Mouse (Mus musculus) spleen, postnatal 4 days (tissue): ENCODE measurements at regions not wholly inside any gene's neighbourhood (a gene's known extent, or its start where the extent isn't known, plus 50 kb on each side); places are given as distances from the start of the nearest gene placed in this dataset.

ENCODE experiments used
- DNase-seq, 2 experiments: peaks; one replicate each; pipeline ENCODE4 v3.0.0; 2022; ENCODE audit warnings: low spot score in 2 of 2

DNA sequence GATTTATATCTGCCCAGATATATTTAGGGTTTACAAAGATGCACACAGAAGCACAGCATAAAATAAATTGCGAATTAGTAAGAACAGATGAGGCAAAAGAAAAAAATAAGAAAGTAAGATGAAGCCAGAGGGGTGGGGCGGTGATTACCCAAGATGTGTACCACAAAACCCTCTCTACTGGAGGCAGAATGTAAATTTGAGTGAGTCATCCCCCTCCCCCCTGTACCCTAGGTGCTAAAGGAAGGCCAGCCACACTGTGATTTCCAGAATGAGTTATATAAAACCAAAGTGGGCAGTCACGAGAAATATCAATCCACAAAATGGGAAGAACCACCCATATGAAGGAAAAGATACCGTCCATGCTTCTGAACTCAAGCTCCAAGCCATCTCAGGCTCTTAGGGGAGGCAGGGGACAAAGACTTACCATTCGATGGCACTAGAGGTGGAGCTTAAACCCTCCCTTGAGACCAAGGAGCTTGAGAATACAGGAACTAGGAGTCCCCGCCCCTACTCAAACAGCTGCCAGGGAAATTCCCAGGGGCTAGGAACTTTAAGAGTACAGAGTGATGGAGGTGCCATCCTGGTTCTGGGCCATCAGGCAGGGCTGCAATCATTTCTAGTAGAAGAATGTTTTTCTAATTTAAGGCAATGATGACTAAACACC is 383.8 kb downstream of the Bcor start:
- no peak for DNase-seq

DNA sequence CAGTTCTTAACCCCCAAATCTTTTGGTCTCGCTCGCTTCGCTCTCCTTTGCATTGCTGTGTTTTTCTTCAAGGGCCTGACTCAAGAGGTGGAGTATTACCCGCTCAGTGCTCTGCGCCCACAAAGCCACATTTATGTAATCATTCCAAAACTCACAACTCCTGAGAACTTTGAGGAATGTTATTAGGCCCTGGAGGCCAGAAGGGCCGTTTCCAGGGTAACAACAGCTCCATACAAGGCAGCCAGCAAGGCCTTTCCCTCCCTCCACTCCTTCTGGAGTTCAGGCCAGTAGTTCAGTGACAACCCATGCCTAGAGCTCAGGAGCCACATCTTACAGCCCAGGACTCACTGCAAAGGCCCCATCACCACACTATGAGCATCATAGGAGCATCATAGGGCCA is 365.1 kb downstream of the Bcor start:
- DNase-seq = no peak

DNA sequence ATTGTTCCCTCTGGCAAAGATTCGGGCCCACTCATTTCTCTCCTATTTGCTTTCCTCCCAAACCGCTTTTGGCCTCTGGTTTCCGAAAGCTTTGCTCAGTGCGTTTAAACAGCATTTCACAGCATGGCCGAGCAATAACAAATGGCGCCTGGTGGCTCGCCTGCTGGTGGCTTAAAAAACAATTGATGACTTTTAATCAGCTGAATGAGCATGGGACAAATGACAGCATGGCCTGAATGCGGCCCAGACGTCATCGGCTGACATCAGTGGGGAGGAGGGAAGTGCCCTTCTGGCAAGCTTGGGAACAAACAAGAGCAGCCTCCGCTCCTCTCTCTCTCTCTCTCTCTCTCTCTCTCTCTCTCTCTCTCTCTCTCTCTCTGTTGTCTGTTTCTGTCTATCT is 362.3 kb downstream of the Bcor start:
- DNase-seq = no peak

DNA sequence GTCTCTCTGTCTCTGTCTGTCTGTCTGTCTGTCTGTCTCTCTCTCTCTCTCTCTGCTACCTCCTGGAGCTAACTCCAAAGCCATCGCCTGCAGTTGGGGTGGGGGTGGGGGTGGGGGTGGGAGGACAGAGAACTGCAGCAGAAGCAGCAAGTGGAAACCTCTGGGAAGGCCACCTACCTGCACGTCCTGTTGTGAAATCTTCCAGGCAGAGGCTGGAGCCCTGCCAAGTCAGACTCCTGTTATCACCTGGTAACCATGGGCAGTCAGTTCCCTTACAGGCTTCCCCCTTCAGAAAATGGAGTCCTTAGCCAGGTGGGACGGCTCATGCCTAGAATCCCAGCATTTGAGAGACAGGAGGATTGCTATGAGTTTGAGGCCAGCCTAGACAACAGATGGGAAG is 361.8 kb downstream of the Bcor start:
- DNase-seq = no peak

DNA sequence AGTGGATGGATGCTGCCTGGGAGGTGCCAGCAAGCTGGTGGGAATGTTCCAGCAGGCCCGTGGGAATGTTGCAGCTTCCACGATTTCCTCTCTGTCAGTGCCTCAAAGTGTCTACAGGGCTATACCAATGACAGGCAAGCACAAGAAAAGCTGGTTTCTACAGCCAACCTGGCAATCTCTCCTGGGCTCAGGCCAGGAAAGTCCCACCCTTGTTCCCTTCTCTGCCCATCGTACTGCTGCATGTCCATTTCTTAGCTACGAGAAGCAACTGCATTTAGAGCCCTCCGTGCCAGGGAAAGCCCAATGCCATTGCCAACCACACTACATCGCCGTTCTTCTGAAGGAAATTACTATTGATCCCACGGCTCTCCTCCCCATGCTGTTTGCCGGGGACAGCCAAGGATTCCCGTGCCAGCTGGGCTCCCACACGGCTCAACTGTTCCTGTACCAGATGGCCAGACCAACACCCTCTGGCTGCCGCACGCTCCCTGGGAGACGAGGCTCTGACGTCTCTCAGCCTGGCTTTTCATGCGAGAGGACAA is 359.7 kb downstream of the Bcor start:
- no peak for DNase-seq

DNA sequence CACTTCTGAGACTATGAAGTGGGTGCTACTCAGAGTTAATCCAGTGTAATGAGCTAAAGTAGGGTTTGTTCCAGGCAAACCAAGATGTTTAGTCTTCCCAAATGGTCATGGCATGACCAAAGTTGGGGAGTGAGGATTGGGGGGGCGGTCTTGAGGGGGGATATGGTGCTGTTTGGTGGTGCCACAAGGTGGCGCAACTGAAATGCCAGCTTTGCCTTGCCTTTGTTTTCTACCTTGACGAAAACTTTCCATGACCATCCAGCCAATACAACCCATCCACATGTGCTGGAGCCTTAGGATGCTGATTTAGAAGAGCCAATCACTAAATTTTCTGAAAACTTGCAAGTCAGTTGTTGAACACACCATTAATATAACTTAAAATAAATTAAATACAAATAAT is 358.9 kb downstream of the Bcor start:
- no peak for DNase-seq

DNA sequence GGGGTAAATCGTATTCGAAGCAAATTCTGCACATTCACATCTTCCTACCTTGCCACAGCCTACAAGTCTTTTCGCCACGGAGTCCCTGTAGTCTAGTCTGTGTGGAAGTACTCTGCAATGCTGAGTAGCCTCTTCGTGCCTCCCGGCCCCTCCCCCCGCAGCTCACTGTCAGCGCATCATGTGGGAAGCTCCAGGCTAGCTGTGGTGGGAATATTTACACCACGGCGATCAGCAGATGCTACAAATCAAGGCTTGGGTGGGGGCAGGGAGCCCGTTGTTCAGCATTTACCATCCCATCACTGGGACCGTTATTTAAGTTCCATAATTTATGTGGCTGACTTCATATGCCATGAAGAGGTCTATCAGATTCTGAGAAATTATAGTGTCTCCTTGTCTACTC is 358.5 kb downstream of the Bcor start:
- DNase-seq = no peak

DNA sequence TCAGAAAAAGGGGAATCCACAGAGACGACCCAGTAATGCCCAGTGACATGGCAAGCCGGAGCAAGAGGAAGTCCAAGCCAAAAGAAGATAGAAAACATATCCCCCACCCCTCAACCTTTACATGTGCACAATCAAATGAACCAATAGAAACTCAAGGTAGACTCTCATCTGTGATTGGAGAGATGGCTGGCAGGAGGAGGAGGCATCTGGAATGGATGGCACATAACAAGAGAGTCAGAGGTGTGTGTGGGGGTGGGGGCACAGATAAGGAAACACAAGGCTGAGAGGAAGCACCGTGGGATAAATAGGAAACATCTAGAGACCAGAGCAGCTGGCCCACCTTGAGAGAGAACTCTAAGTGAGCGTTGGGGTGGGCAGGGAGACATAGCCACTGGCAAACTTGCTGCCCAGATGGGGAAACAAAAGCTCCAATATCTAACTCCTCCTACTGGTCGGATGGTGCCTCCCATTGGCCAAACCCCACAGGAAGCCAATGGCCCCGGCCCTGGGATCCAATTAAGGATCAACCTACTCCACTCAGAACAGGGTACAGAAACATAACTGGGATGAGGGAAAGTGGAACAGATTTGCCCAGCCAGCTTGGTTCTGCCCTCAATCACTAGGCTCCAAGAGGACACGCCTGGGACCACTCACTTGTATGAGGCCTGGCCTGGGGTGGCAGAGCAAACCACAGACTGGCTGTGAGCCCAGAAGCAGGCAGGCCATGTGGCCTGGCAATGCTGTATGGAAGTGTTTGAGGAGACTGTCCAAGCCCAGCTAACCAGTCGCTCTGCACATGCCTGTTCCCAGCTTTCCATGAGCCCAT is 357.9 kb downstream of the Bcor start:
- no peak for DNase-seq

DNA sequence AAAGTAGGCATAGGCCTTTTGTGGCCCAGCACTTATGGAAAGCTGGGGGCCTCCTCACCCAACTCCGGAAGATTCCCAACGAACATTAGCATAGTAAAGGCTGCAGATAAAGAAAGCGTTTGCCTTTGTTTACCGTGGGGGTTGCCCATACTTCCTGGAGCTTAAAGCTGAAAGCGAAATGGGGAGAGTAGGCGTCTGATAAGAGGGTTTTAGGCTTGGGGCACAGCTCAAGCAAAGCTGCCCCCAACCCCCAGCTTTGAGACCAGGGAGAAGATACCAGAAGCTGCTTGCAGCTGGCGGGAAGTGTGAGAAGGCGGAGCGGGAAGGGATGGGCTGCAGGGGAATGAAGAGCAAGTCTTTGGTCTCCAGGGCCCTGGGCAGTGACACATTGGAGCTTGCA is 356.9 kb downstream of the Bcor start:
- DNase-seq = no peak

DNA sequence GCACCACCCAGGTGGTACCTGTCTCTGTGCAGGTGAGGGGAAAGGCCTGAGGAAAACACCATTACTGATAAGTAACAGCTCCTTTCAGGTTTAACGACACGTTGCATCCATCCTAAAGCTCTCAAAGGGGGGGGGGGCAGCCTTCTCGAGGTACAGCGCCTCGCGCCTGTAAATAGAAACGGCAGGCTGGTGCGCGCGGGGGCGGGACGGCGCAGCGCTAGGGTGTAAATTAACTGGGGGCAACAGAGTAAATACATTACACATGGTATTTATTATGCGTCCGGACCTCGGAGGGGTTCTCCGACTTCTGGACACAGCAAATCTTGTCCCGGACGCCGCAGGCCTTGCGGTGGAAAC is 353.3 kb downstream of the Bcor start:
- no peak for DNase-seq

DNA sequence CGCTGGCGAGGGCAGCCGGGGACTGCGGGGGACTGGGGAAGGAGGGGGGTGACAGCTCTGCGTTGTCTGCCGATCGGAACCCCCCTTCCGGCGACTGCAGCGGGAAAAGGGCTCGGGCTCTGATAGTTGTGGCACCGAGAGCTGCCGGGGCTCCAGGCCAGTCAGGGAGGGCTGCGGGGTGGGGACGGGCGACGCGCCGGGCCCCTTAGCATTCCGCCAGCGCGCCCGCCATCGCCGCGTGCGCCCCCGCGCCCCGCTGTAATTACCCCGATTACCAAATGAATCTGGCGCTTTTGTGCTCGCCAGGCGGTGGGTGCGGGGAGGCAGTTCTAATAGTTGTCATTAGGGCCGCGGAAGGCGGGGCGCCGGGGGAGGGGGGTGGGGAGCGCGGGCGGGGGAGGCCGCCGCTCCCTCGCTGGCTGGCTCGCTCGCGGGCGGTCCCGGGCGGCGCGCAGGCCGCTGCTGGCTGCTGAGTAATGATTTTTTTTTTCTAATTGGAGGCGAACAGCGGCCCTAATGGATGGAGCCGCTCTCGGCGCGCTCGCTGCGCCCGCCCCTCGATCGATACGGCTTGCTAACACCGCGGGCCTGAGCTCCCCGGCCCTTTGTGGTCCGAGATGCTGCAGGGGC is 352.8 kb downstream of the Bcor start:
- DNase-seq = no peak

DNA sequence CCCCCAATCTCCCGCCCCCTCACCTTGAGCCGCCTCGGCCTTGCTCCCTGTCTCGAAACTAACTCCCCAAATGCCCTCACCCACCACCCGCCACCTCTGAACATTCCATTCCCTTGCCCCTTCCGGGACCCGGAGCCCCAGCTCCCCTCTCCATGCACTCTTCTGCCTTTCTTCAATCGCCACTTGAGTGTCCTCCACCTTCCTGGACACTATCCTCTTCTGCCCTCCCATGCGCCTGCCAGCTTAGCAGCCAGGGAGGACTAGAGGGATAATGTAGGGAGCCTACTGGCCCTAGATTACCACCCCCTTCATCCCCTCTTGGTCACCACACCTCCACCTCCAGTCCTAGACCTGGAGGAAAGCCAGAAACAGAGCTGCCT is 352.3 kb downstream of the Bcor start:
- no peak for DNase-seq

DNA sequence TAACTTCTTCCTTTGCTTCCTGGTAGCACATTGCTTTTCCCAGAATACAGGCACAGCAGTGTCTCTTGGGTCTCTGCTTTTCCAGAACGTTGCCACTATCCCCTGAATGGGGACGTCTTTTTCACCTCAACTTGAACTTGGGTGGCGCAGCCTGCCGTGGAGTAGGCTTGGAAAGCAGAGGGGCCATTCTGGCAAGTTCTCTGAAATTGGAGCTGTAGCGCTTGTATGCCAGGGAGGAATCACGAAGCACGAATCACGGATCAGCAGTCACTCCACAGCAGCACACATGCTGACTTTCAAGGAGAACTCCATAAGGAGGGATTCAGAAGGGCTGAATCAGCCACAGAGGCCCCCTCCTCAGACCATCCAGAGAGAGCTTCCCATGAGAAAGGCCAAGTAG is 351.2 kb downstream of the Bcor start:
- no peak for DNase-seq

DNA sequence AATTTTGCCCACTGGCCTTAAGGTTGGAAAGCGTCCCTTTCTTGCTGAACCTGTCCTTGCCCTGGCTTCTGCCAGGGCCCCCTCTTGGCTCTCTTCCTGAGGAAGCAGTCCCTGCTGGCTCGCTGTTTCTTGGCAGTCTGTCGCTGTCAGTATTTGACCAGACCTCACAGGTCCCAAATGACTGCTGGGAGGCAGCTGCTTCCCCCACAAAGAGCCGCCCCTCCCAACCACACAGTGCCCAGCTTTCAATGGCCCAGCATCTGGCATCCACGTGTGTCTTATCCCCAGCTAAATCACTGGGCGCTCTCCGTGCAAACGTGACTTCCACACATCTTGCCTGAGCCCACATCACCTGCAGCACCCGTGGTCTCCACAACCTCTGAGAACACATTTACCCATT is 345.3 kb downstream of the Bcor start:
- no peak for DNase-seq

DNA sequence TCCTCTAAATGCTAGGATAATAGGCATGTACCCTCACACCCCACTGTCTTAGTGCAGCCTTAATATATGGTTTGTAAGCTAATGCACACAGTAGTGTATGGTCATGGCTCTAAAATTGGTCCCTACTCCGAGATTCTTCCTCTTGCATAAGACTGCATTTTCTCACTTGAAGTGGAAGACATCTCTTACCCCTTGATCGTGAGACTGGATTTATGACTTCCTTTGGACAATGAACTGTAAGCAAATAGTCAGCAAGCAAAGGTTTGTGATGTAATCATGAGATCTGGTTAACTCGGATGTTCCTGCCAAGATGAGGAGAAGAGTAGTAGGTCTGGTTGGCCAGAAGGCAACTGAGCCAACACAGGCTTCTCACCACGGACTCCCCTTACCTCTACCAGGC is 344.3 kb downstream of the Bcor start:
- DNase-seq = no peak

DNA sequence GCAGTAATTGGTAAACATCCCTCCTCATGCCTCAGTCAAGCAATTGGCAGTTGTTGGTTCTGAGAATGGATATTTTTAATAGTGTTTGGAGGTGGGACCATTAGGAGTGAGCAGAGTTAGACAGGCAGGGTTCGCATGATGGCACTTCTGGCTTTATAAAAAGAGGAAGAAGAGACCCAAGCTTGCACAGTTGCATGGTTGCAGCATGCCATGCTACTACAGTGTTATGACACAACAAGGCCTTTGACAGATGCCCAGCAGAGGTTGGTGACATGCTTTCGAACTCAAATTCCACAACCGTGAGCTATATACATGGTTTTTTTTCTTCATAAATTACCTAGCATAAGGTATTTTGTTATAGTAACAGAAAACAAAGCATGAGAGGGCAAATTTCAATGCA is 341.5 kb downstream of the Bcor start:
- no peak for DNase-seq

DNA sequence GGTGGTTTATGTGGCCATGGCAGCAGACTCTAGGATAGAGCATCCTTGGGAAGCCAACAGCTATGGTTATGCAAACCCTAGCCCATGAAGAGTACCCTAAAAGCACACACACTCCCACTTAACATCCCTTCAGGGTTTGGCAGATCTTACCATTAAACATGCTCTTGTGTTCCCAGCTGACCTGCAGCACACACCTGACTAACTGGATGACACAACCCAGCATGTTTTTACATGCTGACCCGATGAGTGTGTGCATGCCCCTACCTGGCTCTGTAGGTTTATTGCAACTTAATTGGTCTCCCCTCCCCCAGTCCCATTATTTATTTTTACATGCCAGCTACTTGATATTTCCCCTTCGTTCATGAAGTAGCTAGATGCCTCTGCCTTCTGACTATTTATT is 339.0 kb downstream of the Bcor start:
- DNase-seq = no peak

DNA sequence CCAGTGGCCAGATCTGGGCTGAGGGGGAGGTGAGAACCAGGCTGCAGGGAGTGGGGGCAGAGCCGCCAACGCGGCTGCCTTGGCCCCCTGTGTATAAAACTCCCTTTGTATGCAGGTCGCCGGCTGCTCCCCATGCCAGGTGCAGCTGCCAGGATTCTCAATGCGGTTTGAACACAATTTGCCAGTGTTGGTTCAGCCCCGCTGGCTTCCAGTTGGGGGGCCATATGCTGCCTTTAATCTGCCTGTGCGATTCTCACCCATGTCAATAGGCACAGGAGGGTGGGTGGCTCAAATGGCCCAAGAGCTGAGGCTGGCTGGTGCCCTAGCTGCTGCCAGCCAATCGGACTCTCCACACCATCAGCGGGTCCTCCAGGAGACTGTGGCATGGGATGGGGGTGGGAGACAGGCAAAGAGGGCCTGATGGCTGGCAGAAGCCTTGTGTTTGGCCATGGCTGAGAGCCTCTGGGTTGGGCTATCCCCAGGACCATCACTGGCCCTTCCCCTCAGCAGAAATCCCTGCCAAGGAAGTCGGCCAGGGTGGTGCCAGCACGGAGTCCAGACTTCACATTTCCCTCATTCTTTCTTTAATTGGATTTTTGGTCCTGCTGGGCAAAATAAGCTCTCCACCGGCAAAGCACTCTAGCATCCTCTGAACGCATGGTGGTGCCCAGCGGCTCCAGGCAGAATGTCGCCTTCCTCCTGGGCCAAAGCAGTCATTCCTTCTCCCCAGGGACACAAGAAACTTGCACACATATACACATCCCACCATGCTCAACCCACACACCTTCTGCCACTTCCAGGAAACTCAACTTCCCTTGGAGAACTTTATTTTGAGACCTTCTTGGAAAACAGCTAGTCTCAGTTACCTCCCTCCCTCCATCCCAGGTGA is 338.0 kb downstream of the Bcor start:
- no peak for DNase-seq

DNA sequence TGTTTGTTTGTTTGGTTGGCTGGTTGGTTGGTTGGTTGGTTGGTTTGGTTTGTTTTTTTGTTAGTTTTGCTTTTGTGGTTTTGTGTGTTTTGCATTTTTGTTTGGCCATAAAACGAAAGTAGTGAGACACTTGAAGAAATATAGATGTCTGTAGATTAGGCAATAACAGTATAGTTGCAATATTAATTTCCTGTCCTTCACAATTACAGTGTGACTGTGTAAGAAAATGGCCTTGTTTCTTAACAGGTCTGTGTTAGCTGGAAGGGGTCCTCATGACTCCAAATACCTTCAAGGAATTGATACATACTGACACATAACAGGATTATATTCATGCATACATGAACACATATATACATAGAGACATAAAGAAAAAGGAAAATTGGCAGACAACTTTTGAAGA is 334.2 kb downstream of the Bcor start:
- DNase-seq = no peak

DNA sequence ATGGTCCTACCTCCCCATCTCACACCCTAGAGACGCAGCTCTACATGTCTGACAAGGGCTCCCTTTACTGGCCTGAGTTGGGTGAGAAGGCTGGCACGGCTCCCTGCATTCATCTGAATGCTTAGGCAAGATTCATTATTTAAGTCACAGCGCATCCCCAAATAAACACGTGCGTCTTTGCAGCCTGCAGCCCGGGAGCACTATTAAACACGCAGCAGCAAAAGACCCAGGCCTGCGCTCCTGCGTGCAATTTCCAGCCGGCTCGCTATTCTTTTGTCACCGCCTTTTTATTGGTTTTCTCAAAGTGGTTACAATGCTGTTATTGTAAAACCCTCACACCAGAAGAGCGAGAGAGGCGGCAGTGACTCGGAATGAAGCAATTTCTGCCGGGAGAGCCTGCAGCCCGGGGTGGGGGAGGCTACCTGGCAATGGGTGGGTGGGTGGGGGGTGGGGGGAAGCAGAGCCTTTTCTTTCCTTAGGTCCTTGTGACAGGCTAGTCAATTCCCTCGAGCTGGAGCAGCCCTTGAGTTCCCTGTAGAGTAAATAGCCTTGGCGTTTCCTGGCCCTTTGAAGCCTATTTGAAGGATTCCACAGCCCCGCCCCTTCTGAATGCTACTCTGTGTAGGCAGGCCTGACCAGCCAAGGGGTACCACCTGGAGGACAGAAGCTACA is 333.3 kb downstream of the Bcor start:
- no peak for DNase-seq

DNA sequence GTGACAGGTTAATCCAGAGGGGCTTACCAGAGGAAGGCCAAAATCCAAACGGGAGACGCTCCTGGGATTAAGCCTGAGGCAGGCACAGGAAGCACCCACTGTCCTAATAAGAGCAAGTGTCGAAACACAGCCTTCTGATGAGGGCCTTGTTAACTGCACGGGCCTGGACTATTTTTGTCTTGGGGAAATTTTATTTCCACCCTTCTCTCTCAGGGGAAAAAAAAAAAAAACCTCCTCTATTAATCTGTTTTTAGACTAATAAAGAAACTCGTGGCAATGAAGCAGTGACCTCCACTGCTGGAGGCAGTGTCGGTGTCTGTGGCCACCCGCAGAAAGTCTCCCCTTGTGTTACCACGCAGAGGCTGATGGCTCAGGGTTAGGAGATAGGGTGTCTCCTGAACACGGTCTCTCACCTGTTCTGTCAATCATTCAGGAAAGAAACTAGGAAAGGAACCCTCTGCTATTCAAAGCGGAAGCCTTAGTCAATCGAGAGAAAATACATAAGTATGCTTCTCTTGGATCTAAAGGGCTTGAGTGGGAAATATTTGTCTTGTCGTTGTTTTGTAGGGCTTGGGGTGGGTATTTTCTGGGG is 330.6 kb downstream of the Bcor start:
- no peak for DNase-seq
